Mouse (Mus musculus) stomach, embryonic 16.5 days (tissue): ENCODE measurements around the gene Gm10647. TPM values are rescaled to one million over a fixed set of nuclear protein-coding genes. Genes with fewer than 3 reads are reported as not detected.
A peak's percentile ranks its signal among the peaks of the same experiment; 100 is the strongest.
"Not testable (repeated sequence)": the region's sequence is repeated elsewhere in the genome, so short reads cannot be mapped to it uniquely, and the experiment has no call there.

Experiments used
- ATAC-seq: fragments of 200-750 bp; cut with Nextera tagmentation; 2 replicates; pipeline ENCODE4 v1.8.0; 2017; ENCODE audit warnings: moderate number of reproducible peaks, moderate TSS enrichment; ENCODE audit not compliant: insufficient read depth, low FRiP score
- H3K27ac ChIP-seq: fragments of 300-500 bp; sonication (generic); 2 replicates; pipeline ENCODE4 v1.5.1; 2014; ENCODE audit warnings: low read length
- H3K27me3 ChIP-seq: fragments of 300-500 bp; sonication (generic); 2 replicates; pipeline ENCODE4 v1.6.1; 2014; ENCODE audit warnings: low read length, control low read depth, mixed read lengths; ENCODE audit not compliant: control insufficient read depth, insufficient read depth
- H3K36me3 ChIP-seq: fragments of 300-500 bp; sonication (generic); 2 replicates; pipeline ENCODE4 v1.6.1; 2014; ENCODE audit warnings: low read length; ENCODE audit not compliant: control insufficient read depth, insufficient read depth
- H3K4me1 ChIP-seq: fragments of 300-500 bp; sonication (generic); 2 replicates; pipeline ENCODE4 v1.6.1; 2014; ENCODE audit warnings: low read length, control low read depth, mixed read lengths; ENCODE audit not compliant: control insufficient read depth, insufficient read depth
- H3K4me2 ChIP-seq: fragments of 300-500 bp; sonication (generic); 2 replicates; pipeline ENCODE4 v1.6.1; 2014; ENCODE audit warnings: low read depth, low read length, mixed read lengths
- H3K4me3 ChIP-seq: fragments of 300-500 bp; sonication (generic); replicated peaks from 2 replicates; pipeline ENCODE4 v1.5.1; 2014; ENCODE audit warnings: mild to moderate bottlenecking, low read length
- H3K9ac ChIP-seq: fragments of 300-500 bp; sonication (generic); 2 replicates; pipeline ENCODE4 v1.6.1; 2014; ENCODE audit warnings: low read length
- H3K9me3 ChIP-seq: fragments of 300-500 bp; sonication (generic); replicated peaks from 2 replicates; pipeline ENCODE4 v1.6.1; 2016; ENCODE audit warnings: low read length, control low read depth; ENCODE audit not compliant: control insufficient read depth
- WGBS: fragments of 180-500 bp; shearing (Covaris S2); extraction: QIAGEN DNeasy Blood & Tissue Kit; methylation state at CpG from one replicate; pipeline ENCODE4 v1.1.7; 2014; 5-methylcytosine and 5-hydroxymethylcytosine counted together
- polyA plus RNA-seq: library from polyadenylated mRNA; unstranded; fragments of >200 nt; fragmentation: Nextera tagmentation; extraction: Ambion mirVana; gene quantifications from 2 replicates; pipeline ENCODE4 v1.2.1, GENCODE M21; 2015

Gm10647 gene
- polyA plus RNA-seq, 1 experiment from 2014 or later, result 0.48 TPM

DNA sequence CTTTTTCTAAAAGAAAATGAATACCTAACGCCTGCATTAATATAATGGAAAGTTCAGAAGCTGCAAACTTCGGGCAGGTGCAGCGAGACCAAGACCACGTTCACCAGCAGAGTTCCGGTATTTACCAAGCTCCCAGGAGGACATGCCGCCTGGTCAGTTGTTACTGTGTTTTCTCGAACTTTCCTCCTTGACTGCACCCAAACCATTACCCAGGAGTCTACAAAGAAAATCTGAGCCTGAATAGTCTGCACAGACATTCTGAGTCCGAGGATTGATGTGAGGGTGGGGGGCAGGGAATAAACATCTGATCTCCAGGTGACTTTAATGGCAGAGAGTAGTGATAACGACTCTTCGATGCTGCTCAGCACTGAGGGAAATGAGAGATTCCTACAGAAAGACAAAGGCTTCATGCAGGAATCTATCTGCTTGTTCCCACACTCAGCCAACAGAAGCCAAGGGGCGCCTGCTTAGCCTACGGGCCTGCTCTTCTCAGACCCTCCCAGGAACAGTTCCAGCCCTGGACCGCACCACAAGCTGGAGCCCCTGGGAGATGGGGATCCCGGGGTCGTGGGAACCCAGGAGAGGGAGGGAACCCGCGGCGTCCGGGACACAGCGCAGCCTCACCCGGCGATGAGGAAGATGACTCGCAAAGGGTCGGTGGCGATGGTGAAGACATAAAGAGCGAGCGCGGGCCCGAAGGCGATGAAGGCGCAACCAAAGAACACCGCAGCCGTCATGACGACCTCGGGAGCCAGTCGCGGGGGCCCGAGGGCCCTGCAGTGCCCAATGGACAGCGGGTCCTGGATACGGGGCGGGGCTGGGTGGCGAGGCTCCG lies 2.0 kb upstream of the Gm10647 start:
- no peaks in the 10 kb centered on the region for H3K27me3 ChIP-seq
- 0 out of 2 replicates have a peak, but pooled peaks cover 2% of the 10 kb centered on the region for H3K4me1 ChIP-seq
- ATAC-seq, result peak; percentile 8
- H3K9ac ChIP-seq, result peak overlapping the region; percentile 90
- peak overlapping the region; percentile 94 for H3K27ac ChIP-seq
- 2% methylated on average over 43 of the region's 43 CpGs for WGBS
- no peaks in the 10 kb centered on the region for H3K9me3 ChIP-seq
- no peaks in the 10 kb centered on the region for H3K36me3 ChIP-seq
- H3K4me2 ChIP-seq, result peak overlapping the region; percentile 79
- peak overlapping the region; percentile 88 for H3K4me3 ChIP-seq

DNA sequence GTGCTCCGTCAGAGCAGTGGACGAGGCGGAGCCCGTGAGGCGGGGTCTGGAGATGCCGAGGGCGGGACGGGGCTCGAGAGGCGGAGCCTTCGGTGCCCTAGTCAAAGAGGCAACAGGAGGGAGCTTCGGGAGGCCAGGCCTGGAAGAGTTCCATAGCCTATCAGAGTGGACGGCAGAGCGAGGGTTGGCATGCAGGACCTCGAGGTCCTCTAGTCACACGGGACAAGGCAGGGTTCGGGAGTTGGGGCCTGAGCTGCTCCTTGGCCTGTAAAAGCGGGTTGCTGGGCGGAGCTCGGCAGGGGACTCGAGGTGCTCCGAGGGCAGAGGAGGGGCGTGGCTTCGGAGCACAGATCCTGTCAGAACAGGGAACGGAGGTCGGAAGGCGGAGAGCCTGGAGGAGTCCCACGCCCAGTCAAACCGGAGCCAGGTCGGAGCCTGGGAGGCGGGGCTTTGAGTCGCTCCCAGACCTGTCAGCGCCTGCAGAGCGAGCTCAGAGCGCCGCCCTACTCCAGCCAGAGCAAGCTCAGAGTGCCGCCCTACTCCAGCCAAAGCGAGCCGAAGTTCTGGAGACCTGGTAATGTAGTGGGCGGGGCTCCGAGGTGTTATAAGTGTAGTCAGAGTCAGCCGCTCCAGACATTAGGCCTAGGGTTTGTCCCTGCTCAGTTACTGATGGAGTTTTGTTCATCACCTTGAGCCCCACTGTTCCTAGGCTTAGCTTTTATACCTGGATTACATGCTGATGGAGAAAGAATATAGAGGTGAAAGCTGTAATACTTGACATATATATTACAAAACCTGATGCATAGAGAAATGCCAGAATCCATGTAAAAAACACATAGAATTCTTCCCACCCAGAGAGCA lies 1.1 kb upstream of the Gm10647 start, which contains the start of gene Aph1b:
Aph1b (minus strand) TSS at position 27 of the 861 bp plus-strand sequence.
- H3K27me3 ChIP-seq, result no peaks in the 10 kb centered on the region
- H3K9me3 ChIP-seq, result no peaks in the 10 kb centered on the region
- H3K9ac ChIP-seq, result peak within 1 kb of the TSS; percentile 90
- H3K36me3 ChIP-seq, result no peaks in the 10 kb centered on the region
- H3K4me1 ChIP-seq, result 0 out of 2 replicates have a peak, but pooled peaks cover 2% of the 10 kb centered on the region
- peak within 1 kb of the TSS; percentile 79 for H3K4me2 ChIP-seq
- peak; percentile 98 for ATAC-seq
- peak within 1 kb of the TSS; percentile 94 for H3K27ac ChIP-seq
- WGBS, result 0% methylated on average over 42 of the region's 42 CpGs
- peak within 1 kb of the TSS; percentile 88 for H3K4me3 ChIP-seq

DNA sequence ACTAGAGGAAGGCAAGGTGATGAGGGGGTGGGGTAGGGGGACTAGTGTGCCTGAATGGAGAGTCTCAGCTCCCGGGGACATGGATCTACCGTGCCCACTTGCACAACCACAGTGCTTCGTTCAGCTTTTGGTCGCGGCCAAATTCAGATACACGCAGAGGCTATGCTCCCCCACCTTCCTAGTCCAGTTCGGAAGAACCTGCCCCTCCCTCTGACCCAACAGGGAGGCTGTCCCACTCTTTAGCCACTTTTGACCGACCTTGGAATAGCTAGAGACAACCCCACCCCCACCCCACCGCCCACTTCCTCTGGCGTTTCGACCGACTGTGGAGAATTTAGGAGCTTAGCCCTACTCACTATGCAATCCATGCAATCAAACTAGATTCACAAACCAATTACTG lies 5.1 kb downstream of the Gm10647 start:
- no peaks in the 10 kb centered on the region for H3K27me3 ChIP-seq
- no peaks in the 10 kb centered on the region for H3K36me3 ChIP-seq
- 45% methylated on average over 12 of the region's 12 CpGs for WGBS
- H3K27ac ChIP-seq, result no peak overlapping the region
- H3K9me3 ChIP-seq, result no peaks in the 10 kb centered on the region
- H3K4me3 ChIP-seq, result no peak overlapping the region
- H3K4me1 ChIP-seq, result no peaks in the 10 kb centered on the region
- H3K9ac ChIP-seq, result no peak overlapping the region
- H3K4me2 ChIP-seq, result no peak overlapping the region
- no peak for ATAC-seq

DNA sequence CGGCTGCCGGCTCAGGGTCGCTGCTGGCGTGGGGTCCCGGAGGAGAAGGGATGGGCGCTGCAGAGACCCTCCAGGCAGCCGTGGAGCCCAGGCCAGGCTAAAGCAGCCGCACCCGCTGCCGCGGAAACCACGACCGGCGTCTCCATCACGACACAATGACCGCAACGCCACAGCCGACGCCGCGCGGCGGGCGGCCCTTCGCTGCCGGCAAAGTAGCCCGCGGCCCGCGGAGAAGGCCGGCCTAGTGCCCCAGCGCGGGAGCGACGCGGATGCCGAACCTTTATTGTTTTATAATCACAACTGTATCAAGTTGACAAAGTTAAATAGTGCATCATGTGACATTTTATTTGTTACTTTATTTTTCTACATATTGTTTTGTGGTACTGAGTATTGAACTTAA lies 9.1 kb downstream of the Gm10647 start:
- H3K36me3 ChIP-seq, H3K9me3 ChIP-seq, H3K4me1 ChIP-seq, ATAC-seq, H3K27me3 ChIP-seq, H3K27ac ChIP-seq, H3K9ac ChIP-seq: not testable (repeated sequence)
- WGBS, result 9% methylated on average over 30 of the region's 37 CpGs
- H3K4me2 ChIP-seq, result peak overlapping the region; percentile 51
- peak overlapping the region; percentile 31 for H3K4me3 ChIP-seq

DNA sequence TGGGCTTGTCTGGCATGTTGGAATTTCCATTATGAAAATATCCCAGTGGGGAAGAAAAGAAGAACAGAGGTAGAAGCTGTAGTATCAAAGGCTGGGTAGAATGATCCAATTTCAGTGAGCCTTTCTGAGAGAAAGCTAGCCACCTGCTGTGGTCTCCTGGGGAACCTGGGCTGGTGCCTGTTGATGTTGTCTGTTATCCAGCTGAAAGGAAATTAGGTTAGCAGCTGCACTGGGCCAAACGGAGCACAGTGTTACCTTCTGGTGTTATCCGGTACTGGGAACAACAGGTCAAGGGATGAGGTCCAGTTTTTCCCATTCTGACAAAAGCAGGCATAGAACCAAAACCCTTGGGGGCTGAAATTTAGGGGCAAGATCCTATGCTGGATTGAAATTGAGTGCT lies 16.6 kb downstream of the Gm10647 start:
- WGBS, result 44% methylated on average over 2 of the region's 2 CpGs
- ATAC-seq, result no peak

GRCm38 (mm10) chr9:66820996-66821395 lies 24.2 kb downstream of the Gm10647 start:
- Histone ChIP-seq H3K4me3 (no peak overlapping the region), H3K9me3 (no peaks in the 10 kb centered on the region), H3K4me1 (no peaks in the 10 kb centered on the region), H3K9ac (no peak overlapping the region), H3K36me3 (no peaks in the 10 kb centered on the region), H3K27ac (no peak overlapping the region), H3K4me2 (no peak overlapping the region), H3K27me3 (no peaks in the 10 kb centered on the region)
- ATAC-seq, result no peak
- 71% methylated on average over 5 of the region's 5 CpGs for WGBS

More for the DNA sequence above, 16.6 kb downstream of the Gm10647 start:
- no peaks in the 10 kb centered on the region for H3K27me3 ChIP-seq
- no peak overlapping the region for H3K4me3 ChIP-seq
- no peaks in the 10 kb centered on the region for H3K4me1 ChIP-seq
- no peaks in the 10 kb centered on the region for H3K9me3 ChIP-seq
- no peaks in the 10 kb centered on the region for H3K36me3 ChIP-seq
- no peak overlapping the region for H3K27ac ChIP-seq
- H3K9ac ChIP-seq, result no peak overlapping the region
- H3K4me2 ChIP-seq, result no peak overlapping the region

- not testable (repeated sequence) for H3K36me3 ChIP-seq, ATAC-seq, H3K4me2 ChIP-seq, H3K4me3 ChIP-seq, H3K27ac ChIP-seq, H3K27me3 ChIP-seq, H3K9me3 ChIP-seq, H3K4me1 ChIP-seq, H3K9ac ChIP-seq
- WGBS, result no CpG with 5 or more reads among the region's 5 CpGs
Measured at GRCm38 (mm10) chr9:66822255-66822654, 25.4 kb downstream of the Gm10647 start.

DNA sequence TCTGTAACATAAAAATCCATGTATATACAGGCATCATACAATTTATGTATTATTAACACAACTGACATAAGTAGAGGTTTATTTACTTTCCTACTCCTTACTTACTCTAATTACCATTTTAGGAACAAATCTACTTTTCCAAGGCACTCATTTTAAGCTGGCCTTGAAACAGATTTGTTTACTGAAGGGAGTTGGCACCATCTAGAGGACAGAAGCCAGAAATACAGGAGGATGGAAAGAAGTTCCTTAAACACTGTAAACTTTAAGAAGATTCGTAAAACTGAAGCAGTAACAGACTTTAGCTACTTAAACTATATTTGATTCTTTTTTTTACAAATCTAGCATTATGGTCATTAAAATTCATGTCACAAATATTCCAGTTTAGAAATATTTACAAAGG lies 29.2 kb downstream of the Gm10647 start:
- no peak overlapping the region for H3K9ac ChIP-seq
- no peak overlapping the region for H3K4me2 ChIP-seq
- no peaks in the 10 kb centered on the region for H3K36me3 ChIP-seq
- H3K4me3 ChIP-seq, result no peak overlapping the region
- no peaks in the 10 kb centered on the region for H3K9me3 ChIP-seq
- H3K27ac ChIP-seq, result no peak overlapping the region
- ATAC-seq, result no peak
- 26% methylated on average over 1 of the region's 1 CpGs for WGBS
- H3K4me1 ChIP-seq, result no peaks in the 10 kb centered on the region
- no peaks in the 10 kb centered on the region for H3K27me3 ChIP-seq

DNA sequence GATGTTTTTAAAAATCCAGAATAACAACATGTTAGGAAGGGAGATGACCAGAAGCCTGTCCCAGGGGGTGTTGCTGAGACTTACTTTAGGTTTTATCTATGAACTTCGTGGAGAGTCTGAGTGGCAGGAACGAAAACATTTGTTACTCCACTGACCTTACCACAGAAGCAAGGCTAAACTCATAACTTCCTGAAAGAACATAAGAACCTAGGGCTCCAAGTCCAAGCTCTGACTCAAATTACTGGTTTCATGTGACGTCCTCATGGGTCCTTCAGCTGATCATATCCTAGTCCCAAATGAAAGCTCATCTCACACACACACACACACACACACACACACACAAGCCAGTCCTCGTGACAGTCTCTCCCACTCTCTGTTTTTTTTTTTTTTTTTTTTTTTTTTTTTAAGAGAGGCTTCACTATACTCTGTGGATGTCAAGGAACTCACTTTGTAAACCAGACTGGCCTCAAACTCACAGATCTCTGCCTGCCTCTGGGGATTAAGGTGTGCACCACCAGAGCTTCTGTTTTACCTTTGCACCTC lies 35.6 kb downstream of the Gm10647 start:
- no peaks in the 10 kb centered on the region for H3K9me3 ChIP-seq
- H3K36me3 ChIP-seq, result no peaks in the 10 kb centered on the region
- 0 out of 2 replicates have a peak, but pooled peaks cover 6% of the 10 kb centered on the region for H3K4me1 ChIP-seq
- no peak overlapping the region for H3K27ac ChIP-seq
- 38% methylated on average over 4 of the region's 4 CpGs for WGBS
- no peak overlapping the region for H3K4me2 ChIP-seq
- no peak for ATAC-seq
- no peak overlapping the region for H3K9ac ChIP-seq
- no peak overlapping the region for H3K4me3 ChIP-seq
- H3K27me3 ChIP-seq, result no peaks in the 10 kb centered on the region
